Mouse (Mus musculus) central nervous system, embryonic 14 days (tissue): Measurements from ENCODE around the gene Krt16. TPM values are rescaled to one million over a fixed set of nuclear protein-coding genes. Genes with fewer than 3 reads are reported as not detected.

Source experiments
- polyA plus RNA-seq: library from polyadenylated mRNA; depleted of rRNA; stranded (reverse); fragments of >200 nt; gene quantifications from 2 replicates; pipeline ENCODE4 v1.2.3, GENCODE M21; 2012; rRNA removed

The Krt16 gene
- not detected in 2 replicates for polyA plus RNA-seq

GRCm38 (mm10) chr11:100248852-100249465, at the start of gene Krt16:
TSS of gene Krt16 (minus strand) at chr11:100248902.

DNA sequence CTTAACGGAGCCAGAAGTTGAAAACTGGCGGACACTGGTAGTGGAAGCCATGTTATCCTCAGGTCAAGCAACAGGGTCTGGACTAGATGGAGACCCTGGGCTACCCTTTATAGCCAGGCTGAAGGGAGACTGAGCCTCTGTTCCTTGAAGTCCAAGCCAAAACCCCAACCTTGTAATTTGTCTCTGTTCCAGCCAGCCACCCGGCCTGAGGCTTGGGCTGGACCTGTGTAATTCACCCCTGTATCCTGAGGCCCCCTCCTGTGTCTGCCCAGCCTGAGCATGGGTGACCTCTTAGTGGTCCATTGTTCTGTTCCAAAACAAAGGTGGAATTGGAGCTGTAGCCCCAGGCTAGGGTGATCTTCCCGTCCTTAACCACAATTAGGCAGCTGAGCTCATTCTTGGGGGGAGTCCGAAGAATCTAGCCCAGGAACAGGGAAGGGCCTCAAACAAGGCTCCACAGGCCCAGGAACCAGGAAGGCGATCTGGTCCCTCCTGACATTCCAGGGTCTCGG, 21.2 kb upstream of the Krt16 start, which contains the start of gene Krt42:
Krt42 (minus strand) TSS at position 51 of the 512 bp plus-strand sequence.

DNA sequence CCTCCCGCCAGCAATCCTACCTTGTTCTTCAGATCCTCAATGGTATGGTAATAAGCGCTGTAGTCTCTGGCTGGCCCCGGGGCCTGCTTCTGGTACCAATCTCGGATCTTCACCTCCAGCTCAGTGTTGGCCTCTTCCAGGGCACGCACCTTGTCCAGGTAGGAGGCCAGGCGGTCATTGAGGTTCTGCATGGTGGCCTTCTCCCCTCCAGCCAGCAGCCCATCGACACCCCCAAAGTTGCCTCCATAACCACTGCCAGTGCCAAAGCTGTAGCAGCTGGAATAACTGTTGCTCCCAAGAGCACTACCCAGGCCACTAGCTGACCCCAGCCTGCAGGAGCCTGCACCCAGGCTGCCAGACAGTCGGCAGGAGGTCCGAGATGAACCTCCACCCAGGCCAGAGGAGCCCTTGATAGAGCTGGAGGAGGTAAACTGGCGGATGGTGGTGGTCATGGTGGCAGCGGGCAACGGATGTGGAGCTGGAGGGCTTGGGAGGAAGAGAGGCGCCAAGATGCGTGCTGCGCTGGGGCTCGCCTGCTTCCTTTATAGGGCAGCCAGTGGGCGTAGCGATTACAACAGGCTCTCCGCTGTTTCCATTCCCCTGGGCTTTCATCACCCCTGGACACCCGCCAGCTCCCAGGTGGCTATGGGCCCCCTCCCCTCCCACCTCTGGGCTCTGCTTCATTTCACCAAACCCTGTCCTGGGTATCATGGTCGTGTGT, 12.0 kb upstream of the Krt16 start, which contains the start of gene Krt17:
Krt17 (minus strand) TSS at position 516 of the 721 bp plus-strand sequence.

DNA sequence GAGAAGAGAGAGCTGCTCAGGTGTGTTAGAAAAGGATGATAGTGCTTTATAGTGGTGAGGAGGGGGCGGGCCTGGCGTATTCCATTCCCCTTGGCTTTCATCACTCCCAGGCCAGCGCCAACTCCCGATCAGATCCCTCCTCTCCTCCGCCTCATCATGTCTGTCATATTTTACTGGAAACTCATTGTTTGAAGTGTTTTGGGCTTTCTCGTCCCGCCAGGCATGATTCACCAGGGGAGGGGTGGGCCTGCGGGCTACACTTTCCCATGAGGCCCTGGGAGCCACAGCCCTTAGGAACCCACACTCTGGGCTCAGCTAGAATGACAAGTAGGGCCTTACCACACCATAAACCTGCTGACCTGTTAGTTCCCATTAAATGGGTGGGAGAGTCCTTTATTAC, 41.2 kb downstream of the Krt16 start, which contains the start of gene Krt14:
Krt14 (minus strand) TSS at position 51 of the 400 bp plus-strand sequence.

Other genes starting within 250 kb of the Krt16 start
- not detected in 2 replicates for gene Krt33a, start 232.7 kb downstream of the Krt16 start, polyA plus RNA-seq
- 0.16 TPM in 1 of 2 replicates, not detected in the other for gene Krt33b, start 219.0 kb downstream of the Krt16 start, polyA plus RNA-seq
- gene Krt34, start 207.3 kb downstream of the Krt16 start, polyA plus RNA-seq = not detected in 2 replicates
- not detected in 2 replicates for gene Krt31, start 198.4 kb downstream of the Krt16 start, polyA plus RNA-seq
- not detected in 2 replicates for gene Krt32, start 160.7 kb downstream of the Krt16 start, polyA plus RNA-seq
- not detected in 2 replicates for gene Krt35, start 152.7 kb downstream of the Krt16 start, polyA plus RNA-seq
- gene Krt36, start 143.3 kb downstream of the Krt16 start, polyA plus RNA-seq = not detected in 2 replicates
- gene Krt13, start 127.3 kb downstream of the Krt16 start, polyA plus RNA-seq = 0.11 TPM in 1 of 2 replicates, not detected in the other
- gene Krt15, start 113.0 kb downstream of the Krt16 start, polyA plus RNA-seq = 2.6 and 33.5 TPM in 2 replicates
- gene Krt19, start 100.2 kb downstream of the Krt16 start, polyA plus RNA-seq = 1.3 and 12.8 TPM in 2 replicates
- 0.06 and 0.10 TPM in 2 replicates for gene Krt9, start 55.7 kb downstream of the Krt16 start, polyA plus RNA-seq
- gene Krt14, start 41.4 kb downstream of the Krt16 start, polyA plus RNA-seq = 4.5 and 41.4 TPM in 2 replicates
- gene Krt17, start 12.1 kb upstream of the Krt16 start, polyA plus RNA-seq = 0.59 and 8.2 TPM in 2 replicates
- gene Krt42, start 21.0 kb upstream of the Krt16 start, polyA plus RNA-seq = not detected in 2 replicates
- 320 and 367 TPM in 2 replicates for gene Eif1, start 71.0 kb upstream of the Krt16 start, polyA plus RNA-seq
- gene Gast, start 85.5 kb upstream of the Krt16 start, polyA plus RNA-seq = 0.26 and 0.29 TPM in 2 replicates
- gene Hap1, start 107.2 kb upstream of the Krt16 start, polyA plus RNA-seq = 183 and 184 TPM in 2 replicates
- gene Jup, start 148.9 kb upstream of the Krt16 start, polyA plus RNA-seq = 57.1 and 75.3 TPM in 2 replicates
- gene P3h4, start 165.9 kb upstream of the Krt16 start, polyA plus RNA-seq = 18.9 and 36.6 TPM in 2 replicates
- 29.8 and 75.3 TPM in 2 replicates for gene Fkbp10, start 166.8 kb upstream of the Krt16 start, polyA plus RNA-seq
- 113 and 117 TPM in 2 replicates for gene Nt5c3b, start 192.9 kb upstream of the Krt16 start, polyA plus RNA-seq
- gene Klhl10, start 193.0 kb upstream of the Krt16 start, polyA plus RNA-seq = 1.5 TPM in 2 replicates
- gene Klhl11, start 223.8 kb upstream of the Krt16 start, polyA plus RNA-seq = 7.5 and 8.1 TPM in 2 replicates